Comparison of ENCODE assay signal across 17 mouse cellular contexts in genomic region chr5:107276186-107276585, GRCm38 (mm10). TPM values are rescaled to one million over a fixed set of nuclear protein-coding genes. Genes with fewer than 3 reads are reported as not detected.
DNase-seq lines count a peak whose midpoint lies in the region; ATAC-seq lines count a peak whose summit lies in the region.
"Had no signal": no experiment of that assay in that cellular context is flagged by ENCODE, and none has a peak within 500 bp of the region (broad histone marks: within the 10 kb centered on the region; RNA-seq: fewer than 3 reads in every experiment).

No protein-coding gene starts in this region.

- H3K27ac ChIP-seq in heart, embryonic 12.5 days (ENCODE audit: poor library complexity, severe bottlenecking) = peak overlapping the region; percentile 30; the same call in 1 of the 2 replicates
- peak overlapping the region; percentile 60; the same call in 1 of the 2 replicates for H3K27ac ChIP-seq in embryonic facial prominence, embryonic 12.5 days
- peak overlapping the region; percentile 51 for H3K27ac ChIP-seq in limb, embryonic 15.5 days
- H3K27ac ChIP-seq in hindbrain, embryonic 14.5 days = no peak overlapping the region
- no peak overlapping the region for H3K27ac ChIP-seq in midbrain, embryonic 11.5 days (ENCODE audit: low read depth, low read length)
- H3K27ac ChIP-seq: liver, embryonic 12.5 days; midbrain, embryonic 15.5 days had no signal

- peaks cover 48% of the 10 kb centered on the region for H3K4me1 ChIP-seq in heart, embryonic 12.5 days (replicated peaks)
- H3K4me1 ChIP-seq in embryonic facial prominence, embryonic 12.5 days = peaks cover 44% of the 10 kb centered on the region
- H3K4me1 ChIP-seq in limb, embryonic 15.5 days = peaks cover 35% of the 10 kb centered on the region
- H3K4me1 ChIP-seq in hindbrain, embryonic 14.5 days (replicated peaks; ENCODE audit: control insufficient read depth, insufficient read depth, low read length) = no peaks in the 10 kb centered on the region
- H3K4me1 ChIP-seq in midbrain, embryonic 11.5 days (ENCODE audit: control insufficient read depth, insufficient read depth, low read length) = peaks cover 8% of the 10 kb centered on the region; the same call in 1 of the 2 replicates

- intact Hi-C loops in heart, postnatal 36 days (cut with DNase I) = no loop called here

- 19% methylated on average over 3 of the region's 3 CpGs for WGBS in heart, embryonic 12.5 days
- WGBS in embryonic facial prominence, embryonic 12.5 days = 40% methylated on average over 3 of the region's 3 CpGs
- 25% methylated on average over 3 of the region's 3 CpGs for WGBS in limb, embryonic 15.5 days
- WGBS in hindbrain, embryonic 14.5 days = 85% methylated on average over 3 of the region's 3 CpGs
- WGBS in midbrain, embryonic 11.5 days = 79% methylated on average over 3 of the region's 3 CpGs

- no peaks in the 10 kb centered on the region for H3K27me3 ChIP-seq in heart, embryonic 12.5 days (replicated peaks)
- H3K27me3 ChIP-seq in embryonic facial prominence, embryonic 12.5 days = no peaks in the 10 kb centered on the region
- no peaks in the 10 kb centered on the region for H3K27me3 ChIP-seq in limb, embryonic 15.5 days
- no peaks in the 10 kb centered on the region for H3K27me3 ChIP-seq in hindbrain, embryonic 14.5 days (ENCODE audit: control insufficient read depth, insufficient read depth, low read length)
- no peaks in the 10 kb centered on the region for H3K27me3 ChIP-seq in midbrain, embryonic 11.5 days (ENCODE audit: control insufficient read depth, insufficient read depth, low read length)
- H3K27me3 ChIP-seq: liver, embryonic 12.5 days; midbrain, embryonic 15.5 days had no signal

- H3K9me3 ChIP-seq in heart, embryonic 12.5 days (replicated peaks) = peaks cover 6% of the 10 kb centered on the region
- no peaks in the 10 kb centered on the region for H3K9me3 ChIP-seq in embryonic facial prominence, embryonic 12.5 days
- H3K9me3 ChIP-seq in limb, embryonic 15.5 days = no peaks in the 10 kb centered on the region
- H3K9me3 ChIP-seq in hindbrain, embryonic 14.5 days (ENCODE audit: control insufficient read depth, low read length) = no peaks in the 10 kb centered on the region
- no peaks in the 10 kb centered on the region for H3K9me3 ChIP-seq in midbrain, embryonic 11.5 days (ENCODE audit: control insufficient read depth, low read length)
- H3K9me3 ChIP-seq: midbrain, embryonic 15.5 days had no signal

- 0 out of 2 replicates have a peak, but pooled peaks cover 4% of the 10 kb centered on the region for H3K36me3 ChIP-seq in heart, embryonic 12.5 days
- H3K36me3 ChIP-seq in embryonic facial prominence, embryonic 12.5 days = peaks cover 4% of the 10 kb centered on the region; the same call in 1 of the 2 replicates
- H3K36me3 ChIP-seq in limb, embryonic 15.5 days = peaks cover 12% of the 10 kb centered on the region; the same call in 1 of the 2 replicates
- H3K36me3 ChIP-seq in hindbrain, embryonic 14.5 days (replicated peaks; ENCODE audit: control insufficient read depth, insufficient read depth) = no peaks in the 10 kb centered on the region
- H3K36me3 ChIP-seq in midbrain, embryonic 11.5 days (ENCODE audit: control insufficient read depth, insufficient read depth, low read length) = no peaks in the 10 kb centered on the region
- H3K36me3 ChIP-seq: midbrain, embryonic 15.5 days had no signal

- no peak for ATAC-seq in heart, embryonic 12.5 days (ENCODE audit: insufficient number of reproducible peaks, low FRiP score)
- no peak for ATAC-seq in embryonic facial prominence, embryonic 12.5 days (ENCODE audit: insufficient number of reproducible peaks, insufficient read depth, low FRiP score, low TSS enrichment)
- no peak for ATAC-seq in limb, embryonic 15.5 days (ENCODE audit: insufficient number of reproducible peaks, low FRiP score, low TSS enrichment, low read depth)
- ATAC-seq in hindbrain, embryonic 14.5 days (ENCODE audit: low FRiP score) = no peak
- no peak for ATAC-seq in midbrain, embryonic 11.5 days (ENCODE audit: low FRiP score)
- ATAC-seq: forebrain, embryonic 16.5 days; hindbrain, embryonic 16.5 days; liver, embryonic 12.5 days; midbrain, embryonic 15.5 days had no signal

- DNase-seq in heart, postnatal 36 days = no peak
- DNase-seq in MN1 (ENCODE audit: low spot score) = peak; percentile 59
- DNase-seq in hindbrain, embryonic 14.5 days (ENCODE audit: low spot score) = no peak
- DNase-seq in midbrain, embryonic 11.5 days (ENCODE audit: low spot score, missing footprints) = no peak
- DNase-seq: cerebellum, postnatal 14 days; embryo, embryonic 11 days; kidney, adult 9 months; kidney, postnatal 36 days; lung, embryonic 14.5 days; right cerebral cortex, adult 18-20 months had no signal

- 0 out of 2 replicates have a peak overlapping the region, but pooled peaks have one; percentile 34 for H3K9ac ChIP-seq in heart, embryonic 12.5 days
- H3K9ac ChIP-seq in embryonic facial prominence, embryonic 12.5 days = no peak overlapping the region
- H3K9ac ChIP-seq in limb, embryonic 15.5 days = no peak overlapping the region
- H3K9ac ChIP-seq in hindbrain, embryonic 14.5 days = no peak overlapping the region
- no peak overlapping the region for H3K9ac ChIP-seq in midbrain, embryonic 11.5 days (ENCODE audit: low read length)
- H3K9ac ChIP-seq: liver, embryonic 12.5 days; lung, embryonic 14.5 days; midbrain, embryonic 15.5 days had no signal

- H3K4me2 ChIP-seq in heart, embryonic 12.5 days = no peak overlapping the region
- no peak overlapping the region for H3K4me2 ChIP-seq in embryonic facial prominence, embryonic 12.5 days (replicated peaks)
- no peak overlapping the region for H3K4me2 ChIP-seq in limb, embryonic 15.5 days
- H3K4me2 ChIP-seq in hindbrain, embryonic 14.5 days (replicated peaks) = no peak overlapping the region
- H3K4me2 ChIP-seq in midbrain, embryonic 11.5 days = no peak overlapping the region
- H3K4me2 ChIP-seq: liver, embryonic 12.5 days; lung, embryonic 14.5 days; midbrain, embryonic 15.5 days had no signal

- no peak overlapping the region for H3K4me3 ChIP-seq in heart, embryonic 12.5 days
- no peak overlapping the region for H3K4me3 ChIP-seq in embryonic facial prominence, embryonic 12.5 days
- no peak overlapping the region for H3K4me3 ChIP-seq in limb, embryonic 15.5 days
- H3K4me3 ChIP-seq in hindbrain, embryonic 14.5 days (replicated peaks; ENCODE audit: low read length) = no peak overlapping the region
- no peak overlapping the region for H3K4me3 ChIP-seq in midbrain, embryonic 11.5 days (ENCODE audit: low read depth, low read length)
- H3K4me3 ChIP-seq: liver, embryonic 12.5 days; midbrain, embryonic 15.5 days had no signal

RNA-seq across cellular contexts. Expression of gene Tgfbr3, which starts 13.2 kb away (rescaled TPM):
- 38.1 and 38.2 TPM in 2 replicates for polyA plus RNA-seq in heart, embryonic 12.5 days (2016; fragmentation: Nextera tagmentation; extraction: Ambion mirVana)
- 10 to 100 TPM; 53.5 to 54.2 TPM for total RNA-seq in heart, postnatal 36 days (2021)
- 25.3 and 27.5 TPM in 2 replicates for polyA plus RNA-seq in embryonic facial prominence, embryonic 12.5 days (2016; fragmentation: Nextera tagmentation; extraction: Ambion mirVana)
- polyA plus RNA-seq in limb, embryonic 15.5 days (2015; fragmentation: Nextera tagmentation; extraction: Ambion mirVana) = 27.2 and 30.7 TPM in 2 replicates
- polyA plus RNA-seq in hindbrain, embryonic 14.5 days (2014; fragmentation: Nextera tagmentation; extraction: Ambion mirVana) = 7.1 TPM in 2 replicates
- 7.8 and 9.0 TPM in 2 replicates for polyA plus RNA-seq in midbrain, embryonic 11.5 days (2014; fragmentation: Nextera tagmentation; extraction: Ambion mirVana)

RNA-seq across cellular contexts. Expression of gene Brdt, which starts 54.8 kb away (rescaled TPM):
- polyA plus RNA-seq in heart, embryonic 12.5 days (2016; fragmentation: Nextera tagmentation; extraction: Ambion mirVana) = 0.31 and 0.45 TPM in 2 replicates
- under 1 TPM; 0.46 to 0.67 TPM for total RNA-seq in heart, postnatal 36 days (2021)
- 4.8 and 5.2 TPM in 2 replicates for polyA plus RNA-seq in embryonic facial prominence, embryonic 12.5 days (2016; fragmentation: Nextera tagmentation; extraction: Ambion mirVana)
- polyA plus RNA-seq in limb, embryonic 15.5 days (2015; fragmentation: Nextera tagmentation; extraction: Ambion mirVana) = 3.9 and 4.3 TPM in 2 replicates
- 3.2 and 3.4 TPM in 2 replicates for polyA plus RNA-seq in hindbrain, embryonic 14.5 days (2014; fragmentation: Nextera tagmentation; extraction: Ambion mirVana)
- polyA plus RNA-seq in midbrain, embryonic 11.5 days (2014; fragmentation: Nextera tagmentation; extraction: Ambion mirVana) = 2.3 and 2.4 TPM in 2 replicates

Comparison
In these comparisons a context has a peak if more than half of its experiments do, and no peak if none do; other contexts are left out.
1. H3K27ac ChIP-seq: peak in heart, embryonic 12.5 days (single experiment), embryonic facial prominence, embryonic 12.5 days (single experiment) and limb, embryonic 15.5 days (single experiment); none in hindbrain, embryonic 14.5 days (single experiment) and midbrain, embryonic 11.5 days (single experiment).